Mouse (Mus musculus): ENCODE data around the gene Tmem150a.

The Tmem150a gene

GRCm38 (mm10) chr6:72374206-72374605 is 19.0 kb downstream of the Tmem150a start:
- DNase-seq (ENCODE audit: low read depth) = no peak

- DNase-seq (ENCODE audit: low read depth) = peak; percentile 45
Observed at GRCm38 (mm10) chr6:72374820-72375563, 19.7 kb downstream of the Tmem150a start.

DNA sequence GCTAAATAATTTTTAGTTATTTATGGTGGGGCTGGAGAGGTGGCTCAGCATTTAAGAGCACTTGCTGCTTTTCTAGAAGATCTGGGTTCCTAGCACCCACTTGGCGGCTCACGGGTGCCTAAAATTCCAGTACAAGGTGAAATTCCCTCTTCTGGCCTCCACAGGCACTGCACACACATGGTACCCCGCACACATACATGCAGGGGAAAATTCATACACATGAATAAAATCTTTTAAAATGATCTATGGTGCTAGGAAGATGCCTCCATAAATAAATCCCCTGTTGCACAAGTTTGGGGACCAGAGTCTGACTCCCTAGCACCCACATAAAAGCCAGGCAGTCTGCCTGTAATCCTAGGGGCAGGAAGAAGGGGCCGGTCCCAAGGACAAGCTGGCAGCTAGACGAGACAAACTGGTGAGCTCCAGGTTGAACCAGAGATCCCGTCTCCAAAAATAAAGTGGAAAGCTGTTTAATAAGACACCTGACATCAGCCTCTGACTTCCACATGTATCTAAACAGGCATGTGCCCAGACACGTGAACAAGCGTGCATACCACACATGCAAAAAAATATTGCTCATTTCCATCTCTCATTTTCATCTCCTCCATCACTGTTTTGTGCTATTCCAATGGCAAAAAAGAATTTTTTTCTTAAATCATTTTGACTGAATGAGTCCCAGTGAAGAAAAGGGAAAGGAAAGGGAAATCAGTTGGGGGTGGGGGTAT is 23.4 kb downstream of the Tmem150a start:
- DNase-seq (ENCODE audit: low read depth) = no peak

DNA sequence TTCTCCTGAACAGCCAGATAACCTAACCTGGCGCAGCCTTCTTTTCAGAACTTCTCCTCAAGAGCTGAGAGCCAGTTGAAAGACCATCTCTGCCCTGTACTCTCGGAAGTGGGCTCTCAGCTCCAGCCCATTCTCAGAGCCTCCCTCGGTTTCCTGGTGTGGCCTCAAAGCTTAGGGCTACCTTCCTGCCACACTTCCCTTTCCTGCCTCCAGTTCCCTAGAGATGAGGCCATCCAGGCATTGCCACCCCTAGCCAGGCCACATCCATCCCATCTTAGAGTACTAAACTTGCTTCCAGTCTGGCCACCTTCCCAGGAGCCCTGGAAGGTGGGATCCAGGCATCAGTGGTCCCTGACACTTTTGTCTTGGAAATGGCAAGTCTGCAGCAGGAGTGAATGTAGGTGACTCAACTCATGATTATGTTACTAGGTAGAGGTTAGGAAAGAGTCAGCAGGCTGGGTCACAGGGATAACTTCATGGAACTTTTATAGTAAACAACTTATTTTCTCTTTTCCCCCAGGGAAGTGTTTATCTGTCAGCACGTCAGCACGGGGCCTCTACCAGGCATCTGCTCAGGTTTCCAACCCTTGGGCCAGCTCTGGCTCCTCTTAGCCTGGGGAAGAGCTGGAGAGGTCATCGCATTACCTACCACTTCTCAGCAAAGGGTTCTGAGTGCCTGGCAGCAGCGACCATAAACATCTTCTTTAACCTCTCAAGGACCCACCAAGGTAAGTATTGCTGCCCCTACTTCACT is 24.3 kb downstream of the Tmem150a start:
- DNase-seq (ENCODE audit: low read depth) = no peak

GRCm38 (mm10) chr6:72380131-72380770 is 25.0 kb downstream of the Tmem150a start, which contains the start of gene Vamp5:
Vamp5 (minus strand) TSS chr6:72380468.
- DNase-seq (ENCODE audit: low read depth) = peak; percentile 92

- DNase-seq (ENCODE audit: low read depth) = peak; percentile 49
Observed at GRCm38 (mm10) chr6:72382494-72382893, 27.2 kb downstream of the Tmem150a start.

DNA sequence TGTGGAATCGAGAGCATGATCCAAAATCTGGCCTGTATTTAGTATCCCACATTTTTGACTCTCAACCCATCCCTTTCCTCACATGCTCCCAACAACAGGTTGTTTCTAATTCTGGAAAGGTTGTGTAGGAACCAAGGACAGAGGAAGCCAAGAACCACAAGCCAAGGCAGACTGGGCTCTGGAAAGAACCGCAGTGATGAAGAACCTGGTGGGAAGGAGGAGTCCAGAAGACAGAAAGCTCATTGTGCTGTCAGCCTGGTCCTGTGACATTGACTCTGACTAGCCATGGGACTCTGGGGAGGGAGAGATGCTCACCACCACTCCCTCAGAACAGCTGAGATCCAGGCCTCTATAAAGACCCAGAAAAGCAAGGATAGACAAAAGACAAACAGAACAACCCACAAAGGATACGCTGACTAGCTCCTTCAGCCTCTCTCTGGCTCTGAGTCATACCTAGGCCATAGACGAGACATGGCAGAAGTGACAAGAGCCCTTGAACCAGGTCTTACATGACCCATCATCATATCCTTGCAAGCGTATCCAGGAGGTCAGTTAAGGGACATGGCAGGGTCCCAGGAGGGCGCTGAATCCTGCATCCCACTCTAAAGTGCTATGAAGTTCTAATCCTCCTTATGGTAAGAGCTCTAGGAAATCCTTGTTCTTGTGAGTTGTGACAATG is 28.0 kb downstream of the Tmem150a start:
- no peak for DNase-seq (ENCODE audit: low read depth)

DNA sequence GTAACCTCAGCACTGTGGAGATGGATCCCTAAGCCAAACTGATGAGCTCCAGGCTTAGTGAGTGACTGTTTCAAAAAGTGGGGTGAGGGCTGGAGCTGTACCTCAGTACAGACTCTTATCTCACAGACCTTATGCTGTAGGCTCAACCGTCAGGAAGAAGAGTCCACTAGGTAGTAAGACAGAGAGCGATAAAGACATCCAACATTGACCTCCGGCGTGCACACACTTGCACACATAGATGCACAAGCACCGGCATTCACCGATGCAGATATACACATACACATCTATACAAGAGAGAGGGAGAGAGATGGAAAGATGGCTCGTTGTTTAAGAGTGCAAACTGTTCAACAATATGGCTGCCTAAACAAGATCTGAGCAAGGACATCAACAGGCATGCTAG is 28.7 kb downstream of the Tmem150a start:
- no peak for DNase-seq (ENCODE audit: low read depth)

- no peak for DNase-seq (ENCODE audit: low read depth)
Observed at GRCm38 (mm10) chr6:72385258-72385657, 30.0 kb downstream of the Tmem150a start.

GRCm38 (mm10) chr6:72386561-72386960 is 31.3 kb downstream of the Tmem150a start:
- no peak for DNase-seq (ENCODE audit: low read depth)

DNA sequence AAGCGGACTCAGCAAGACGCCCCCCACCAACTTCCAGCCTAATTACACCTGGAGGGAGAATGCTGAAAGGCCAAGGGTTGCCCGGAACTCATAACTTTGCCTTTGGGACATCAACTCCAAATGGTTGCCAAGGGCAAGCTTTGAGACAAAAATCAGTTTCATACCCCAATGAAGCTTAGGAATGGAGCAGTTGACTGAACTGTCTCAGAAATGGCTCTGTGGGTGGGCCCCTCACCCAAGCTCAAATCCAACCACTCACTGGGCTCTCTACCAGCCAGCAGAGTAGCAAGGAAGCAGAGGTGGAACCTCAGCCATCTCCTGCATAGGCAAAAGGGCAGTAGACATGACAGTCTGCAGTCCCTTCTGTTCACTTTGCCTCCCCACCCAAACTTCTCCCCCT is 32.6 kb downstream of the Tmem150a start:
- DNase-seq (ENCODE audit: low read depth) = no peak

GRCm38 (mm10) chr6:72388266-72388665 is 33.0 kb downstream of the Tmem150a start:
- DNase-seq (ENCODE audit: low read depth) = no peak

- no peak for DNase-seq (ENCODE audit: low read depth)
Observed at GRCm38 (mm10) chr6:72388791-72389329, 33.6 kb downstream of the Tmem150a start.

DNA sequence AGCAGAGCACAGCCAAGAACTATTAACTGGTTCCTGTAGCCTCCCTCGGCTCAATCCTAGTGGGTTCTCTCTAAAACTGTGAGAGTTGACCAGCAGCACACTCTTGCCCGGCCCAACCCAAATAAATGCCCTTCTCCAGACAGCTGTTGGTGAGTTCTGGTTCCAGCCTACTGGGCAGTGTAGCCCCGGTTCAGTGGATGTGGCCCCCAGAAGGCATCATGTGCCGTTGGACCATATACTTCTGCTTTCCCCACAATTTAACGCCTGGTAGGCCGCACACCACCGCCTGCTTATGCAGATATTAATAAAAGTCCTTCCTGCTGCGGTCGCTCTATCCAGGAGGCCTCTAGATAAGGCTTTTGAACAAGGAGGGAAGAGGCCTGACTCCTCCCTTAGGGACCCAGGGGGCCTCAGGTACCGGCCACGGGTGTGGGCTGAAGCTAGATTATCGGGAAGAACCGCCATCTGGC is 34.3 kb downstream of the Tmem150a start:
- DNase-seq (ENCODE audit: low read depth) = no peak

DNA sequence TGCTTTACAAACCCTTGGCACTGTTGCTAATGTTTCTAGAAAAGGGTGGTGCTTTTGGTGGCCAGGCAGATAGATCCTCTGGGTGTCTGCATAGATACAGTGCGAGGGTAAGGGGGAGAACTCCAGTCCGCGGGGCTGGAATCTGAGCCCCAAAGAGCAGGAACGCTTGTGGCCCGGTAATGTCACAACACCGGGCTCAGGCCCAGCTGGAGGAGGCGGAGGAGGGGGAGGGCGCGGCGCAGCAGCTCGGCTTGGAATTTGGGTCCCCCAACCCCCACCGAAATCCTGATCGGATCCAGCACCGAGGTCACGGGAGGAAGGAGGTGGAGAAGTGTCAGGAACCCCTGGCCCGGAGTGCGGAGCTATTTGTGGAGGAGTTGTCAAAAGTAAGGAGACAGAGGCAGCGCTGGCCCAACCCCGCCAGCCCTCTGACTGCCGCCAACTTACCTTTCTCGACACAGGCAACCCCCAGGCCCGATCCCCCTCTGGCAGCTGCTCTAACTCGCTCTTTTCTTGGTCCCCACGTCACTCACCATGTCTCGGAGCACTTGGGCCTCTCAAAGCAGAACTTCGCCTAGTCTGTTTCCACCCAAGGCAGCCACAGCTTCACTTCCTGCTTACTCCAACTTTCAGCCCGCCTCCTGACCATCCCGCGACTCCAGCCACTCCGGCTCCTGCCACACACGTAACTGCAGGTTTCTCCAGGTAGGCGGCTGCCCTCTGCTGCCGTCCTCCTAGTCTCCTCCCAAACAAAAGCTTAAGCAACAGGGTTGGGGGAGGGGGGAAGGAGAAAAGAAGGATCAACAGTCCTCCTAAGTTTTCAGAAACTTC is 34.9 kb downstream of the Tmem150a start, which contains the start of gene Vamp8:
Vamp8 (minus strand) TSS at position 763 of the 831 bp plus-strand sequence.
- DNase-seq (ENCODE audit: low read depth) = peak; percentile 75

DNA sequence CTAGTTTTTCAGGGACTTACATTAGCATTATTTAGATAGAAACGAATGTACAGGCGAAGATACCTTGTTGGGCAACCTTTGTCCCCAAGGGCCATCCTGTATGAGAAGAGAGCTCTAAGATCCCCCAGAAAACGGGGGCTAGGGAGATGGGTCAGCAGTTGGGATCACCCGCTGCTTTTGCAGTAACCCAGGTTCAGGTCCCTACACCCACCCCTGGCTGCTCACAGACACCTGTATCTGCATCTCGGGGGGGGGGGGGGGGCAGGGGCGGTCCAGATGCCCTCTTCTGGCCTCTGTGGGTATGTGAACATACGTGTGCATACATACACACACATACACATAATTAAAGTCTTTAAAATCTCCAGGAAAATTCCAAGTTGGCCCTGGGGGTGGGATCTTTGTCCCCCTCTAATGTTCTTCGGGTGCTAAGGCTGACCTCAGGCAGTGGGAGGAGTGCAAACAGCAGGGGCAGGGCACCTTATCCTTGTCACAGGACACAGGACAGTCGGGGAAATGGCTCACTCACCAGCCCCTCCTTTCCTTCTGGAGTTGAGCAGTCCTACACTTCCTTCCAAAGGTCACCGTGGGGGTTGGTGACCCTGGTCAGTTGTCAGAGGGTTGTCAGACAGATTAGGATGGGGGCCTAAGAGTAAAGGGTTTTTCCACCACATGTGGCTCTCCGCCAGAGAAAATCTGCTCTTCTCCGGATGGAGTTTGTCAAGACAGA is 35.7 kb downstream of the Tmem150a start:
- DNase-seq (ENCODE audit: low read depth) = peak; percentile 58

- no peak for DNase-seq (ENCODE audit: low read depth)
Observed at GRCm38 (mm10) chr6:72392341-72392740, 37.1 kb downstream of the Tmem150a start.

DNA sequence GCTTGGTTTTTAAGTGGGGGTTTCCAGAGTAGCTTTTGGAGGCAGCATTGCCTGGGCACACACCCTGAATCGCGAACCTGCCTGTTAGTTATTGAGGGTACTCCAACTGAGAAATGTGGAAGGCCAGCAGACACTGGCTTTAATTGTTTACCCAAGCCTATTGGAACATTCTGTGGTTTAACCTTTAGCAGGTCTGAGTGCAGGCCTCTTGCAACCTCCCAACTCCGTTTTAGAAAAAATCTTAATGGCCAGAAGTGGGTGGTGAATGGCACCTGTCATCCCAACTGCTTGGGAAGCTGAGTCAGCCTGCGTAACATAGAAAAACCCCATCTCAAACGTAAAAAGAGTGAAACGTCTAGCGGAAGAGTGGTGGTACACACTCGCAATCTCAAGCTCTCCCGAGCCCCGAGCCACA is 41.6 kb downstream of the Tmem150a start:
- DNase-seq (ENCODE audit: low read depth) = no peak

GRCm38 (mm10) chr6:72399967-72400366 is 44.7 kb downstream of the Tmem150a start:
- DNase-seq (ENCODE audit: low read depth) = no peak
